Mouse (Mus musculus): ENCODE results near the gene 4931428L18Rik.

Gene 4931428L18Rik

GRCm38 (mm10) chr1:30948950-30949639 lies 273.4 kb downstream of the 4931428L18Rik start:
- intact Hi-C loops (cut with DNase I), result loop anchor here (5.0 kb wide), 1 partner anchor 77 kb away; the partner anchor contains the start of gene Phf3

GRCm38 (mm10) chr1:30948361-30948949 lies 274.0 kb downstream of the 4931428L18Rik start:
- intact Hi-C loops (cut with DNase I), result loop anchor here (5.0 kb wide), 1 partner anchor 76 kb away; the partner anchor contains the start of gene Phf3

Data from adrenal gland (tissue).